Mouse (Mus musculus): ENCODE measurements around the gene Bcl2l12.

Gene Bcl2l12

GRCm38 (mm10) chr7:44985595-44986191 is 12.8 kb downstream of the Bcl2l12 start:
- peak; percentile 73 for DNase-seq

- no peak for DNase-seq
Measured at GRCm38 (mm10) chr7:44984833-44985164, 13.7 kb downstream of the Bcl2l12 start.

- DNase-seq = no peak
Measured at GRCm38 (mm10) chr7:44983944-44984832, 14.3 kb downstream of the Bcl2l12 start.

GRCm38 (mm10) chr7:44983085-44983484 is 15.4 kb downstream of the Bcl2l12 start:
- peak; percentile 93 for DNase-seq

- no peak for DNase-seq
Measured at GRCm38 (mm10) chr7:44981539-44981938, 17.0 kb downstream of the Bcl2l12 start.

- DNase-seq = no peak
Measured at GRCm38 (mm10) chr7:44978300-44978699, 20.2 kb downstream of the Bcl2l12 start.

- DNase-seq = no peak
Measured at GRCm38 (mm10) chr7:44975117-44975419, 23.4 kb downstream of the Bcl2l12 start.

- DNase-seq = peak; percentile 73
Measured at GRCm38 (mm10) chr7:44974383-44975116, 24.0 kb downstream of the Bcl2l12 start, which contains the start of gene Cpt1c. TSS of gene Cpt1c (minus strand) at chr7:44974851.

GRCm38 (mm10) chr7:44973415-44974130 is 24.9 kb downstream of the Bcl2l12 start:
- no peak for DNase-seq

GRCm38 (mm10) chr7:44971142-44971541 is 27.4 kb downstream of the Bcl2l12 start:
- DNase-seq = no peak

- peak; percentile 91 for DNase-seq
Measured at GRCm38 (mm10) chr7:44970231-44970691, 28.3 kb downstream of the Bcl2l12 start.

- no peak for DNase-seq
Measured at GRCm38 (mm10) chr7:44966638-44967037, 31.9 kb downstream of the Bcl2l12 start.

GRCm38 (mm10) chr7:44965975-44966374 is 32.5 kb downstream of the Bcl2l12 start:
- no peak for DNase-seq

GRCm38 (mm10) chr7:44964990-44965389 is 33.5 kb downstream of the Bcl2l12 start:
- DNase-seq = no peak

- no peak for DNase-seq
Measured at GRCm38 (mm10) chr7:44962831-44963230, 35.7 kb downstream of the Bcl2l12 start.

- DNase-seq = no peak
Measured at GRCm38 (mm10) chr7:44962337-44962736, 36.2 kb downstream of the Bcl2l12 start.

GRCm38 (mm10) chr7:44960512-44960910 is 38.0 kb downstream of the Bcl2l12 start:
- no peak for DNase-seq

- no peak for DNase-seq
Measured at GRCm38 (mm10) chr7:44959874-44960511, 38.5 kb downstream of the Bcl2l12 start.

- no peak for DNase-seq
Measured at GRCm38 (mm10) chr7:44959281-44959680, 39.2 kb downstream of the Bcl2l12 start.

GRCm38 (mm10) chr7:44958208-44958607 is 40.3 kb downstream of the Bcl2l12 start:
- peak; percentile 66 for DNase-seq

GRCm38 (mm10) chr7:44957183-44957835 is 41.2 kb downstream of the Bcl2l12 start:
- DNase-seq = no peak

GRCm38 (mm10) chr7:44956266-44956665 is 42.2 kb downstream of the Bcl2l12 start:
- DNase-seq = no peak
